Mouse (Mus musculus): ENCODE measurements around the gene Baiap2l1.

DNA sequence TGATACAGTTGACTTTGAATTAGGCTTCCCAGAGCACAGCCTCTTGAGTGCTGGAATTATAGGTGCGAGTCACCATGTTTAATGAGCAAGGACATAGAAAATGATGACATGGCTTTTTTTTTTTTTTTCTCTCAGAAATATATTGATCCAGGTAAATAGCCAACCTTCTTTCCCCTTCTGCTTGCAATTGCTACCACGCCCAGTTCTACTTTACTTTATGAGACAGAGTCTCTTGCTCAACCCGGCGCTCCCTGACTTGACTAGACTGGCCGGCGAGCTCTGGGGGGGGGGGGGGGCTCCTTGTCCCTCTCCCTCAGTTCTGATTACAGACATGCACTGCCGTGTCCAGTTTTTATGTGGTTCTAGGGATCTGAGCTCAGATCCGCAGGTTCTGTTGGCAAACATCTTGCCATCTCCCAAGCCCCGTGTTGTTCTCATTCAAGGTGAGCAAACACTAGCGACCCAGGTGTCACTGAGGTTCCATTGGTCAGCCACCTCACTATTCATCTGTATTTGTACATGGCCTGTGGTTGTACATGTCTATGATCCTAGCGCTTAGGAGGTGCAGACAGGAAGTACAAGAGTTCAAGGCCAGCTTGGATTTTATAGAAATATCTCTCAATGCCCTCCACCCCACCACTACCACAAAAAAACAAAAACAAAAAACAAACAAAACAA is 6.9 kb upstream of the Baiap2l1 start:
- TF ChIP-seq POLR2A (IDR thresholded peaks at IDR 0.05; ENCODE audit: insufficient read depth, low read depth, low read length) (no peak), CTCF (IDR thresholded peaks at IDR 0.05) (no peak)

Measured in heart, adult 2 months (tissue).